Mouse (Mus musculus) left cerebral cortex, adult 8-10 months (tissue): ENCODE measurements around the gene Bdp1. TPM values are rescaled to one million over a fixed set of nuclear protein-coding genes. Genes with fewer than 3 reads are reported as not detected.
A peak's percentile ranks its signal among the peaks of the same experiment; 100 is the strongest.
"Not testable (repeated sequence)": the region's sequence is repeated elsewhere in the genome, so short reads cannot be mapped to it uniquely, and the experiment has no call there.

Experiments used
- DNase-seq, 2 experiments: peaks; one replicate each; pipeline ENCODE4 v3.0.0; 2022; ENCODE audit warnings: low spot score in 2 of 2
- total RNA-seq, 4 experiments: library from RNA; stranded (reverse); gene quantifications; 2 replicates each; pipeline ENCODE4 v1.2.4; 2022

Gene Bdp1
- 10 to 100 TPM; 38.4 to 41.8 (median 39.3) TPM for total RNA-seq

GRCm38 (mm10) chr13:100103748-100104254, at the start of gene Bdp1:
Bdp1 (minus strand) TSS chr13:100104070.
- peak; percentile 87 to 95 for DNase-seq

- DNase-seq = no peak
Observed at GRCm38 (mm10) chr13:100152659-100153058, 48.8 kb upstream of the Bdp1 start.

GRCm38 (mm10) chr13:100141646-100142314, 37.9 kb upstream of the Bdp1 start:
- DNase-seq = no peak

GRCm38 (mm10) chr13:100125258-100125643, 21.4 kb upstream of the Bdp1 start:
- no peak for DNase-seq

- peak; percentile 94 to 96 for DNase-seq
Observed at GRCm38 (mm10) chr13:100124423-100125257, 20.8 kb upstream of the Bdp1 start, which contains the start of gene Smn1. Smn1 (plus strand) TSS chr13:100124852.

GRCm38 (mm10) chr13:100123970-100124369, 20.1 kb upstream of the Bdp1 start:
- DNase-seq = no peak

- DNase-seq = no peak
Observed at GRCm38 (mm10) chr13:100112218-100112972, 8.5 kb upstream of the Bdp1 start.

- peak; percentile 73 to 74 for DNase-seq
Observed at GRCm38 (mm10) chr13:100107652-100108472, 4.0 kb upstream of the Bdp1 start, which contains the start of gene Serf1. Serf1 (plus strand) TSS chr13:100108012.

GRCm38 (mm10) chr13:100103052-100103658, 715 bp downstream of the Bdp1 start:
- DNase-seq = no peak

GRCm38 (mm10) chr13:100098808-100099207, 5.1 kb downstream of the Bdp1 start:
- no peak for DNase-seq

- no peak for DNase-seq
Observed at GRCm38 (mm10) chr13:100071473-100071872, 32.4 kb downstream of the Bdp1 start.

GRCm38 (mm10) chr13:100067821-100068220, 36.0 kb downstream of the Bdp1 start:
- DNase-seq = no peak

- DNase-seq = no peak
Observed at GRCm38 (mm10) chr13:100063936-100064335, 39.9 kb downstream of the Bdp1 start.

- not testable (repeated sequence) for DNase-seq
Observed at GRCm38 (mm10) chr13:100057738-100058137, 46.1 kb downstream of the Bdp1 start.

GRCm38 (mm10) chr13:100026013-100026412, 77.9 kb downstream of the Bdp1 start:
- no peak for DNase-seq

- no peak for DNase-seq
Observed at GRCm38 (mm10) chr13:100016891-100017290, 87.0 kb downstream of the Bdp1 start.

- DNase-seq = no peak
Observed at GRCm38 (mm10) chr13:100015937-100016336, 87.9 kb downstream of the Bdp1 start.

- peak; percentile 57 to 82 for DNase-seq
Observed at GRCm38 (mm10) chr13:100014906-100015895, 88.7 kb downstream of the Bdp1 start, which contains the start of gene Mccc2. Mccc2 (minus strand) TSS chr13:100015639.
